Mouse (Mus musculus) hindlimb bud, embryonic 11.5 days (tissue): ENCODE measurements around the gene H6pd.

Source experiments
- DNase-seq: peaks from one replicate; pipeline ENCODE4 v3.0.0-alpha.2; 2012; ENCODE audit warnings: low read depth, low spot score; ENCODE audit errors: extremely low spot score

Gene H6pd

DNA sequence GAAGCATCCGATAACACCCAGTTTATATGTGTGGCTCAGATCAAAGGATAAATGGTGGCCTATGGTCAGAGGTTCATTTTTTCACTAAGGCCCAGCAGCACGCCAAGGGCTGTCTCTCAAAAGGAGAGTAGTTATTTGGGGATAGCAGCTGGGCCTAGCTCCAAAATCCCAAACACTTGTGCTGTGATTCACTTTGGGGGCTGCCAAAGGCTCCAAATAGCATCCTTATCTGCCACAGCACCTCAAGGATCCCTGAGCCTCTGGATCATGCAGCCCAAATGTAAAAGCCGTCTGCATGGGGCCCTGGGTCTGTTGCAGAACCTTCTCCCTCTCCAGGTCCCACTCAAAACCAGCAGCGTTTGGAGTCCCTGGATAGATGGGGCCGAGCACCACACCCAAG is 60.7 kb downstream of the H6pd start:
- DNase-seq = no peak

GRCm38 (mm10) chr4:149947396-149947795 is 61.4 kb downstream of the H6pd start:
- DNase-seq = no peak

DNA sequence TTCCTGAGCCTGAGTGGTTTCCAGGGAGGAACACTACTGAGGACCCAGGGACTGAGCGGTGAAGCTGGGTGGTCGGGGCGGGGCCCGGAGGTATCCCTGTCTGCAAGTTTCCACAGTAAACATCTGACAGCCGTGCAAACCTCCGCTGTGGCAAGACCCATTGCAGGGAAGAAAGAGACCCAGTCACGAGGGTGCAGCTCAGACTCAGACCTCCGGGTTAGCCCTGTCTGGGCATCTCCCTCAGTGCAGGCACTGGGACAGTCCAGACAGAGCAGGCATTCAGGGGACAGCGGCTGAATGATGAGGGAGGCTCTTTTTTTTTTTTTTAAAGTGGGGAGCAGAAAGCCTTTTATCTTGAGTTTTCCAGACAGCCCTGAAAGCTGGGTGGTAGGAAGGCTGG is 63.6 kb downstream of the H6pd start:
- DNase-seq = no peak

DNA sequence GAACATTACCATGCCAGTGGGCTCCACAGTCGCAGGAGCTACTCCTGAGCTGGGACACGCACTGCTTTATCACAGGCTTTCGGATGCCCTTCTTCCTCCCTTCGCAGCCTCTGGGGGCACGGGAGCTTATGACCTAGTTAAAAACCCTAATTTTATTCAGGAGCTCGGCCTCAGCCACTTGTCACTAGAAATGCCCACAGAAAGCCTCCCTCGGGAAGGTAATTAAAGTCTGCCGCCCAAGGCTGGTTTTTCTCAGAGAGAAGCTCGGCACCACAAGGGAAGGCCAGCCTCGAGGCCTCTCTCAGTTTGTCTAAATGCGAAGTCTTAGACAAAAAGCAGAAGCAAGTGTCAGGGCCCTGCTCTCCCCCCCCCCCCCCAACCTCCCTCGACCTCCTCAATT is 64.6 kb downstream of the H6pd start:
- DNase-seq = no peak

GRCm38 (mm10) chr4:149942831-149943741 is 65.7 kb downstream of the H6pd start:
- no peak for DNase-seq

GRCm38 (mm10) chr4:149941067-149941755 is 67.6 kb downstream of the H6pd start:
- DNase-seq = no peak

- no peak for DNase-seq
Measured at GRCm38 (mm10) chr4:149938701-149939100, 70.1 kb downstream of the H6pd start.

GRCm38 (mm10) chr4:149936921-149937320 is 71.9 kb downstream of the H6pd start:
- no peak for DNase-seq

DNA sequence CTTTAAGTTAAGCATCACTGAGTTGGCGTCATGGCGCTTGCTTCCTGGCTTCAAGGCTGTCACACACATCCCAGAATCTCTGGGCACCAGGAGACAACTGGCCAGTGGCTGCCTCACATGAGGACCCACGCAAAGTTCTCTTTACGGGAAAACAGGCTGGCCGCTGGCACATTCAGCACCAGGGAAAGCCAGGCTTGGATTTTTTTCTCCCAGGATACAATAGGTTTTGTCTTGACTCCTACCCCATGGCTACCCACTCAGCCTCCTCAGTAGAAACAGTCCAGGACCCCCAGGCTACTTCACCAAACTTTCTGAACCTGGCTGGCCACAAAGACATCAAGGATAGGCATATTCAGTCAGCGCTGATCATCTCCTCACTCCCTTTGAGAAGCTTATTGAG is 73.4 kb downstream of the H6pd start:
- DNase-seq = no peak

GRCm38 (mm10) chr4:149933519-149934245 is 75.1 kb downstream of the H6pd start:
- DNase-seq = no peak

GRCm38 (mm10) chr4:149933025-149933424 is 75.8 kb downstream of the H6pd start:
- no peak for DNase-seq

DNA sequence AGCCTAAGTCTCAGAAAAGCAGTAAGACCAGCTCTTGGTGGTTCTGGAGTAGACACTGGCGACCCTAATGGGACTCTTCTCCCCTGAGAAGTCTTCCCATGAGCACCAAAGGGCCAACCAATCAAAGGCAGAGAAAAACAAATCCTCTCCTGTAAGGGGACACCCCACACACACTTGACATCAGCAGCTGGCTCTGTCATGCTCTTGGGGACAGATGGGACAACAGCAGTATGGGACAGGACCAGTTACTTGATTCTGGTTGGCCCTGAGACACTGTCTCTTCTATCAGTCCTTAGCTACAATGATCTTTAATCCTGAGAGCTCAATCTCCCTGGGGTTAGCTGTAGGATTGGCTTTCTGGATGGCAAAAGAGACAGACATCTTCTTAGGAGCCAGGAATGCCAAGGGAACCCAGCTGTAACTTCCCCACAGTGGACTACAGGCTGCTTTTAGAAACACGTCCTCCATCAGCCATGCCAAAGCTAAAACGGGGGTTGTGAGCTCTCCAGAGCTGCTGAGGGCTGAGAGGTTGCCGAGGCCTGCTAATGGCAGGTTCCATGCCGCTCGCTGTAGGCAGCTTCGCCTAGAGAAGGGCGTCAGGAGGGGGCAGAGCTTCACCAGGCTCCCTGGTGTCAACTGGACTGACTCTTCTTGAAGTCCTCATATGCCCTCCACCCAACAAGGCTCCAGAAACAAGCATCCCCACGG is 76.6 kb downstream of the H6pd start:
- DNase-seq = no peak

- DNase-seq = no peak
Measured at GRCm38 (mm10) chr4:149930755-149931154, 78.1 kb downstream of the H6pd start.
